Mouse (Mus musculus) layer of hippocampus, adult 8-10 months (tissue): Measurements from ENCODE around the gene C9. TPM values are rescaled to one million over a fixed set of nuclear protein-coding genes. Genes with fewer than 3 reads are reported as not detected.

Source experiments
- DNase-seq, 2 experiments: peaks; one replicate each; pipeline ENCODE4 v3.0.0; 2022; ENCODE audit warnings: low spot score in 2 of 2
- total RNA-seq, 4 experiments: library from RNA; stranded (reverse); gene quantifications; 2 replicates each; pipeline ENCODE4 v1.2.4; 2022

The C9 gene
- total RNA-seq, 4 experiments from 2014 or later = not detected

GRCm38 (mm10) chr15:6469384-6469783, 24.3 kb downstream of the C9 start:
- DNase-seq = no peak

DNA sequence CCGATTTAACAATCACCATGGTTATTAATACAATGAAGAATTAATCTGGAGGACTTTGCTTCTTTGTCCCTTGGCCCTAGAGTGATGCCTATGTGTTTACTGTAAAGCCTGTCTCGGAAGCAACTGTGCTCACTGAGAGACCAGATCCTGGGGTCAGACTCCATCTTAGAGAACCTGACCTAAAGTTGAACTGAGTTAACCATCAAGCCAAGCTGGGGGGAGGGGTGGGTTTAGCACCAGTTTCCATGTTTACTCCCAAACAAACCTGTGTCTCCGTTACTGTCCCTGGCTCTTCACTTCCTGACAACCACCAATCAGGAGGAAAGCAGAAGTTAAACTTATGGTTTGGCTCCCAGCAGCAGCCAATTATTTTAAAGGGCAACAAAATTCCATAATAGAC, 38.4 kb downstream of the C9 start:
- no peak for DNase-seq

- no peak for DNase-seq
Observed at GRCm38 (mm10) chr15:6492386-6492785, 47.3 kb downstream of the C9 start.

GRCm38 (mm10) chr15:6498396-6499070, 53.4 kb downstream of the C9 start:
- no peak for DNase-seq

GRCm38 (mm10) chr15:6500787-6501186, 55.7 kb downstream of the C9 start:
- DNase-seq = no peak

DNA sequence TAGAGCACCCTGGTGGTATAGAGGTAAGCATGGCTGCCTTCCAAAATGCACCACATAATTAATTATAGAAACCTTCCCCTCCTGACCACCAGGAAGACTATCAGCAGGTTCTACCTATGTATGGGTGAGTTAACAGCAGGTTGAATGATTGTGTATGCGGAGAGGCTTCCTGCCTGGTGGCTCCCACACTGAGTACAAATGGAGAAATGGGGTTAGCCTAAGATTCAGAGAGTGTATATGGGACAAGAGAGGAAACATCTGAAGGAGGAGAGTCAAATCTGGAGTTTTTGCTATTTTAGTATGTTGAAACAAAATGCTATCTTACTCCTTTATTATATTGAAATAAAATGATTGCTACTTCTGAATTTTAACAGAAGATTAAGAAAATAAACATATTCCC, 72.4 kb downstream of the C9 start:
- DNase-seq = no peak

- no peak for DNase-seq
Observed at GRCm38 (mm10) chr15:6519417-6520255, 74.5 kb downstream of the C9 start.

DNA sequence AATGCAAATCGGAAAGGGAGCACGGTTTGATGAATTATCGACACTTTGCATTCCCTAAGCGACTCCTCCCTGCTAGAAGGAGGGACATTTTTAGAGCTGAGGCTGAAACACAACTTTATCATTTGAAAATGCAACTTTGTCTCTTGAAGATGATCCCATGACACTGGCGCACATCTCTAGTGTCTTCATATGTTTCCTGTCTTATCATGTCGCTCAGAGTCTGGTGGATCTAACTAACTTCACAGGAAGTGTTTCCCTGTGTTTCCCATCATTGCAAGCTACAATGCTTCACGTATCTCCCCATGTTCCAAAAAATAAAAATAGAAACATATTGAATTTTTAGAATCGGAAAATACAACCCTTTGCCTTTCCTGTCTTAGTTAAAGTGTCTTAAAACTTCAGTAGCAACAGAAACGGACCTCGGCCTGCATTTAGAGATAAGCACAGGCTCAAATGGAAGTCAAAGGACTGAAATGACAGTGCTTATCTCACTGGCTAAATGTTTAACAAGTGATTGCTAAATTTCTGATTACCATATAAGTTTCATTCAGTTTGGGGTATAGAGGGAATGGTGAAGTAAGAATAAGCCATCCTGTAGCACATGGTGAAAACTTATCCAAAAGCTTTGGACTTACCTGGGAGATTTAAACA, 75.5 kb downstream of the C9 start:
- DNase-seq = no peak

GRCm38 (mm10) chr15:6522653-6523167, 77.6 kb downstream of the C9 start, which contains the start of gene Fyb:
TSS of gene Fyb (plus strand) at chr15:6522853.
- DNase-seq = no peak

DNA sequence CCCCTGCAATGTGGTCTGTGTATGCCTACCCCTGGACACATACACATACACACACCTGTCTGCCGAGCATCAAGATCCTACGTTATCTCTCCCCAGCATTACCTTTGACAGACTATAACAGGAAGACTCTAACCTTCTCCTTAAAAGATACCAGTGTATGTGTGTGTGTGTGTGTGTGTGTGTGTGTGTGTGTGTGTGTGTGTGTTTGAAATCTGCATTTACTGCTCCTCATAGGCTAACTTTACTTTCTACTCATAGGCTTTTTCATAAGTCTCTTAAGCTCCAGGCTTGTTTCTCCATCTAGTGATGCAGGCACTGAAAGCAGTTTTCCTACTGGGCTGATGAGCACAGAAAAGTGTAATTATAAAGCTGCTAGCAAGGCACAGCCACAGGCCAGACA, 79.7 kb downstream of the C9 start:
- DNase-seq = no peak

DNA sequence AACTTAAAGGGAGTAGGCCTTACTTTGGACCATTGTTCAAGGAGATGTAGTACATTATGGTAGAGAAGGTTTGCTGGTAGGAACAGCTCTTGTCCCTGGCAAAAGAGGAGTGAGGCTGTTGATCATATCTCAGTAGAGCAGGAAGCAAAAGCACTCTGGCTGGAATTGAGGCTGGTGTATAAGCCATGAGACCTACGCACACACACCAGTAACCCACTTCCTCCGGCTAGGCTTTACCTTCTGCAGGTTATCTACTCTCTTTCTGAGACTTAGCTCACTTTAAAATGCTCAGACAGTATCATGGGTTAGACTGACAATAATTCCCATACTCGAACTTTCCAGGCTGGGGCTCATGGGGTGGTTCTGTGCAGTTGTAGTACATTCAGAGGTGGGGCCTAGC, 80.3 kb downstream of the C9 start:
- no peak for DNase-seq

- no peak for DNase-seq
Observed at GRCm38 (mm10) chr15:6533858-6534343, 88.8 kb downstream of the C9 start.

DNA sequence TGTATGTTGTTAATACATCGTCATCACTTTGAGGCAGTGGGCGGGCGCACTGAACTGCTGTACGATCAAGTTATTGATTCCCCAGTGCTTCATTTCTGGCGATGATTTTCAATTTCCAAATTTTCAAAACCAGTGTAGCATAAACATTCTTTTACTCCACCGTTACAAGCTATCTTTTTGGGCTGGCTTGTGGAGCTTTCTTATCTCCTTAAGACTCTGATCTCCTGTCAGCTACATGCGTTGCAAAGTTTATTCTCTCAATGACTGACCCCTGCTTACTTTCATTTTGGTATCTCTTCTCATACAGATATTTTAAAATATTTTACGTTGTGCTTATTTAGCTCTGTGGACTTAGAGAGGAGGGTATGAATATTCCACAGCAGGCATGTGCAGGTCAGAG, 89.5 kb downstream of the C9 start:
- no peak for DNase-seq

- no peak for DNase-seq
Observed at GRCm38 (mm10) chr15:6539639-6540338, 94.7 kb downstream of the C9 start.

Other genes with a start within 250 kb of the C9 start
- 10 to 100 TPM in 3 of 4 experiments, 1 to 10 TPM in 1; 9.8 to 15.9 (median 14.9) TPM for gene Dab2, start 145.5 kb upstream of the C9 start, total RNA-seq
- gene Fyb, start 77.5 kb downstream of the C9 start, total RNA-seq = 10 to 100 TPM in 2 of 4 experiments, 1 to 10 TPM in 2; 6.0 to 32.8 (median 16.2) TPM